Mouse (Mus musculus) effector memory CD4-positive, alpha-beta T cell, adult 5 months (primary cell): Measurements from ENCODE around the gene Gm5447. TPM values are rescaled to one million over a fixed set of nuclear protein-coding genes. Genes with fewer than 3 reads are reported as not detected.

Experiments used
- polyA plus RNA-seq: library from polyadenylated mRNA; unstranded; fragments of 100-300 nt; shearing (Covaris generic); gene quantifications from one replicate; pipeline ENCODE4 v1.2.1, GENCODE M21; 2017

The Gm5447 gene
- not detected for polyA plus RNA-seq

DNA sequence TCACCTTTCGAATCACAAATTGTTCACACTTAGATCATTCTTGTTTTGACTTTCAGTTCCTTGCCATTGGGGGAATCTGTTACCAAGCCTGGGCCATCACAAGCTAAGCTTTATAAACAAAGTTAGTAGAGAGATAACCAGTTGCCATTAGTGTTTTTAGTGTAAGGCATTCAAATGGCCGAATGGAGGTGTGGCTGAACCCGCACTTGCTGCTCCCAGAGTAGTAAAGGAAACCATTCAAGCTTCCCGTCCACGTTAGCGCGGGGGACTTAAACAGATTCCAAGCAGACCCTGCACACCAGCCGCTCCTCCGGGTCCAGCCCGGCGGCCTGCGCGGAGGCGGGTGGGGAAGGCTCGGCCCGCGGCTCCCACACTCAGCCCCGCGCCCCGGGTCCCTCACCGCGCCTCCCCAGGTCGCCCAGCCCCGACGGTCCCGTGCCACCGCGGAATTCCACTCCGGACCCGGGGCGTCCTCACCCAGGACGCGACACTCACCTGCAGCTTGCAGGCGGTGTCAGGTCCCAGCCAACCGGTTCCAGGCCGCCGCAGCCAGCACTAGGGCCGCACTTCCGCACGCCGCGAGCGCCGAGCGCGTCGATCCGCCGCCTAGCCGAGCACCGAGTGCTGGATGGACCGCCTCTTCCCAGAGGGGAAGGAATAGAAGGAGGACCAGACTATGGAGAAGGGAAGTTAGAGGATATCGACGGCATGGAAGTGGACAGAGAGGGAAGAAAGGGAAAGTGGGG is at the start of gene Gm5447, which contains the start of gene Exoc2:
Gene Gm5447 (plus strand): TSS at position 704 of the 746 bp plus-strand sequence.
Gene Exoc2 (minus strand): TSS at position 593 of the 746 bp plus-strand sequence.

DNA sequence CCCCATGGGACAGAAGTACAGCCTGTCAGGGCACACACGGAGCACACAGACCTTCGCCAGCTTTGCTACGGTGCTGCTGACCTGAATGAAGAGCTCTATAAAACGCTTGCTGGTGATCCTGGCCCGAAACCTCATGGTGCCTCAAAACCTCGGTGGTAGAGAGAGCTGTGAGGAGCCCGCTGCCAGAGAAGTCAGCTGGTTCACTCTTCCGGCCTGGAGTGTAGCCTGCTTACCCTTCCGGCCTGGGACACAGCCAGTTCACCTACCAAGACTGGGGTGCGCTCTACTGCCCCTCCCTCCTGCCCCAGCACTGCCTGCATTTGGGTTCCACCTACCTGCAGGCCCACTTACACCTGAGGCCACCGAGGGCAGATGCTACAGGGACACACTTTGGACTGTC is 26.5 kb upstream of the Gm5447 start, which contains the start of gene Hus1b:
Gene Hus1b (minus strand): TSS at position 220 of the 400 bp plus-strand sequence.

Other genes starting within 250 kb of the Gm5447 start
- gene Irf4, start 225.0 kb upstream of the Gm5447 start, polyA plus RNA-seq: 18.6 TPM
- not detected for gene Hus1b, start 26.4 kb upstream of the Gm5447 start, polyA plus RNA-seq
- gene Exoc2, start 111 bp upstream of the Gm5447 start, polyA plus RNA-seq: 61.8 TPM